7 mouse cellular contexts compared by ENCODE assay signal in genomic region chr5:30867712-30868111, GRCm38 (mm10). TPM values are rescaled to one million over a fixed set of nuclear protein-coding genes. Genes with fewer than 3 reads are reported as not detected.
A peak's percentile ranks its signal among the peaks of the same experiment; 100 is the strongest.
DNase-seq lines count a peak whose midpoint lies in the region; ATAC-seq and TF ChIP-seq lines count a peak whose summit lies in the region.

TSS of gene Tmem214 (plus strand) at chr5:30868012.

- H3K4me3 ChIP-seq in thymus, adult 2 months (ENCODE audit: control insufficient read depth, insufficient read depth, low read length) = no peak within 1 kb of the TSS
- H3K4me3 ChIP-seq in forebrain, embryonic 11.5 days (ENCODE audit: low read depth, low read length) = peak within 1 kb of the TSS; percentile 74
- H3K4me3 ChIP-seq in liver, embryonic 11.5 days (ENCODE audit: low read depth, low read length) = no peak within 1 kb of the TSS
- H3K4me3 ChIP-seq in stomach, postnatal 0 days (ENCODE audit: low read depth, low read length) = no peak within 1 kb of the TSS

- TF ChIP-seq EP300 in stomach, postnatal 0 days (optimal IDR thresholded peaks at IDR 0.05) = no peak

- H3K36me3 ChIP-seq in thymus, adult 2 months (ENCODE audit: control insufficient read depth, insufficient read depth, low read length) = peaks cover 5% of the 10 kb centered on the region; the same call in 1 of the 2 replicates
- H3K36me3 ChIP-seq in forebrain, embryonic 11.5 days (ENCODE audit: control insufficient read depth, insufficient read depth, low read length) = peaks cover 7% of the 10 kb centered on the region; the same call in 1 of the 2 replicates
- H3K36me3 ChIP-seq in liver, embryonic 11.5 days (ENCODE audit: control insufficient read depth, insufficient read depth, low read length) = peaks cover 10% of the 10 kb centered on the region
- peaks cover 7% of the 10 kb centered on the region for H3K36me3 ChIP-seq in stomach, postnatal 0 days (ENCODE audit: control insufficient read depth, insufficient read depth, low read length)

- no peak for TF ChIP-seq POLR2A in thymus, adult 2 months (IDR thresholded peaks at IDR 0.05; ENCODE audit: control insufficient read depth, extremely low read depth, insufficient read depth, low read length, poor library complexity)

- no peak within 1 kb of the TSS for H3K9ac ChIP-seq in forebrain, embryonic 11.5 days (ENCODE audit: low read length)
- H3K9ac ChIP-seq in liver, embryonic 11.5 days (ENCODE audit: low read depth, low read length) = peak within 1 kb of the TSS; percentile 76; the same call in 1 of the 2 replicates
- H3K9ac ChIP-seq in stomach, postnatal 0 days (ENCODE audit: low read length) = no peak within 1 kb of the TSS

- no peak for TF ChIP-seq CTCF in thymus, adult 2 months (IDR thresholded peaks at IDR 0.05; ENCODE audit: borderline replicate concordance, control insufficient read depth, extremely low read depth, insufficient read depth, low read length, poor library complexity)
- no peak for TF ChIP-seq CTCF in stomach, postnatal 0 days (IDR thresholded peaks at IDR 0.05; ENCODE audit: low read depth)

- H3K27ac ChIP-seq in thymus, adult 2 months (ENCODE audit: control insufficient read depth, insufficient read depth, low read length) = no peak within 1 kb of the TSS
- no peak within 1 kb of the TSS for H3K27ac ChIP-seq in forebrain, embryonic 11.5 days (ENCODE audit: low read depth, low read length)
- H3K27ac ChIP-seq in liver, embryonic 11.5 days (ENCODE audit: low read depth, low read length) = no peak within 1 kb of the TSS
- H3K27ac ChIP-seq in stomach, postnatal 0 days (replicated peaks) = no peak within 1 kb of the TSS

- ATAC-seq in forebrain, embryonic 11.5 days (replicated peaks; ENCODE audit: low FRiP score) = no peak
- ATAC-seq in hematopoietic stem cell, adult 5-6 weeks (replicated peaks in 1 of 2; ENCODE audit: insufficient read depth in 1 of 2, low FRiP score in 2 of 2, low TSS enrichment in 1 of 2, low read depth in 1 of 2, poor library complexity in 2 of 2, severe bottlenecking in 2 of 2) = no peak
- no peak for ATAC-seq in liver, embryonic 11.5 days (replicated peaks; ENCODE audit: low FRiP score)
- no peak for ATAC-seq in stomach, postnatal 0 days (ENCODE audit: low FRiP score, low TSS enrichment)

- H3K27me3 ChIP-seq in thymus, adult 2 months (ENCODE audit: control insufficient read depth, insufficient read depth, low read length) = no peaks in the 10 kb centered on the region
- H3K27me3 ChIP-seq in forebrain, embryonic 11.5 days (ENCODE audit: control insufficient read depth, insufficient read depth, low read length) = no peaks in the 10 kb centered on the region
- H3K27me3 ChIP-seq in liver, embryonic 11.5 days (replicated peaks; ENCODE audit: control insufficient read depth, insufficient read depth, low read length) = no peaks in the 10 kb centered on the region
- H3K27me3 ChIP-seq in stomach, postnatal 0 days (ENCODE audit: control insufficient read depth, insufficient read depth, low read length) = no peaks in the 10 kb centered on the region

- H3K4me2 ChIP-seq in forebrain, embryonic 11.5 days (ENCODE audit: low read depth, low read length, severe bottlenecking) = 0 out of 2 replicates have a peak within 1 kb of the TSS, but pooled peaks have one; percentile 2
- H3K4me2 ChIP-seq in liver, embryonic 11.5 days = peak within 1 kb of the TSS; percentile 78; the same call in 1 of the 2 replicates
- no peak within 1 kb of the TSS for H3K4me2 ChIP-seq in stomach, postnatal 0 days (replicated peaks; ENCODE audit: low read depth)

- H3K4me1 ChIP-seq in thymus, adult 2 months (replicated peaks; ENCODE audit: control insufficient read depth, insufficient read depth, low read length) = peaks cover 11% of the 10 kb centered on the region
- H3K4me1 ChIP-seq in forebrain, embryonic 11.5 days (replicated peaks; ENCODE audit: control insufficient read depth, insufficient read depth, low read length) = peaks cover 8% of the 10 kb centered on the region; the same call in 1 of the 2 replicates
- peaks cover 5% of the 10 kb centered on the region for H3K4me1 ChIP-seq in liver, embryonic 11.5 days (replicated peaks; ENCODE audit: control insufficient read depth, insufficient read depth, low read length)
- 0 out of 2 replicates have a peak, but pooled peaks cover 2% of the 10 kb centered on the region for H3K4me1 ChIP-seq in stomach, postnatal 0 days (replicated peaks; ENCODE audit: control insufficient read depth, insufficient read depth)

- no peak for DNase-seq in thymus, adult 2 months
- DNase-seq in thymus, postnatal 36 days = no peak
- no peak for DNase-seq in forebrain, embryonic 11.5 days (ENCODE audit: low spot score)
- no peak for DNase-seq in liver, embryonic 11.5 days (ENCODE audit: low spot score)
- no peak for DNase-seq in stomach, postnatal 0 days (ENCODE audit: low spot score)
- no peak for DNase-seq in thymus, postnatal 10 days (ENCODE audit: low spot score in 2 of 2)

- H3K9me3 ChIP-seq in forebrain, embryonic 11.5 days (ENCODE audit: control insufficient read depth, low read length) = no peaks in the 10 kb centered on the region
- H3K9me3 ChIP-seq in liver, embryonic 11.5 days (ENCODE audit: control insufficient read depth, low read length) = no peaks in the 10 kb centered on the region
- no peaks in the 10 kb centered on the region for H3K9me3 ChIP-seq in stomach, postnatal 0 days (ENCODE audit: control insufficient read depth, low read length)

- 97% methylated on average over 3 of the region's 3 CpGs for WGBS in thymus, adult 2 months
- 96% methylated on average over 3 of the region's 3 CpGs for WGBS in forebrain, embryonic 11.5 days
- WGBS in liver, embryonic 11.5 days = 87% methylated on average over 3 of the region's 3 CpGs
- WGBS in stomach, postnatal 0 days = 98% methylated on average over 3 of the region's 3 CpGs

RNA-seq across cellular contexts. Expression of gene Tmem214, which starts in this region (rescaled TPM):
- 101 and 106 TPM in 2 replicates for polyA plus RNA-seq in thymus, adult 2 months (2012; rRNA removed)
- 49.8 and 52.2 TPM in 2 replicates for polyA plus RNA-seq in forebrain, embryonic 11.5 days (2014; fragmentation: Nextera tagmentation; extraction: Ambion mirVana)
- total RNA-seq in hematopoietic stem cell, adult 5-6 weeks (2017) = 12.0 and 17.8 TPM in 2 replicates
- polyA plus RNA-seq in liver, embryonic 11.5 days (2014; fragmentation: Nextera tagmentation; extraction: Ambion mirVana) = 66.5 and 67.2 TPM in 2 replicates
- 57.3 and 58.7 TPM in 2 replicates for polyA plus RNA-seq in stomach, postnatal 0 days (2015; fragmentation: Nextera tagmentation; extraction: Ambion mirVana)
